Mouse (Mus musculus) ZHBTc4 (cell line): ENCODE data around the gene Eif2a.
A peak's percentile ranks its signal among the peaks of the same experiment; 100 is the strongest.
"Not testable (repeated sequence)": the region's sequence is repeated elsewhere in the genome, so short reads cannot be mapped to it uniquely, and the experiment has no call there.

ENCODE experiments used
- DNase-seq: peaks from one replicate; pipeline ENCODE4 v3.0.0-alpha.2; 2011; ENCODE audit warnings: low read depth, low spot score

The Eif2a gene

GRCm38 (mm10) chr3:58521361-58521760, 4.3 kb upstream of the Eif2a start:
- no peak for DNase-seq

GRCm38 (mm10) chr3:58523386-58523785, 2.2 kb upstream of the Eif2a start:
- DNase-seq: no peak

DNA sequence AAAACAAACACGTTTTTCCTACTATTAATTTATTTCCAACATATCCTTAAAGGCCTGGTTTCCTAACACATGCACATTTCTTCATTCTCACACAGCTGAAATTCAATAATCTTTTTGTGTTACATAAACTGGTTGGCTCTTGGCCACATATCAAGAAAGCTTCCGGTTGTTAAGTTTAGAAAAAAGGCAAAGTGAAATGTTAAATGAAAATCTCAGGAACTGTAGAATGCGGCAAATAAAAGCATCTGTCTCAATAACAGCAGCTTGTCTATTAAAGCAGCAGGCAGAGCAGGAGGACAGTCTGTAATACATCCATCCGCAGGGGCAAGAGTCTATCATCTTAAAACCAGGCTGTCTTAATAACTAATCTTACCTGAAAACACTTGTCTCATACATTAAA, 1.4 kb upstream of the Eif2a start:
- DNase-seq: no peak

DNA sequence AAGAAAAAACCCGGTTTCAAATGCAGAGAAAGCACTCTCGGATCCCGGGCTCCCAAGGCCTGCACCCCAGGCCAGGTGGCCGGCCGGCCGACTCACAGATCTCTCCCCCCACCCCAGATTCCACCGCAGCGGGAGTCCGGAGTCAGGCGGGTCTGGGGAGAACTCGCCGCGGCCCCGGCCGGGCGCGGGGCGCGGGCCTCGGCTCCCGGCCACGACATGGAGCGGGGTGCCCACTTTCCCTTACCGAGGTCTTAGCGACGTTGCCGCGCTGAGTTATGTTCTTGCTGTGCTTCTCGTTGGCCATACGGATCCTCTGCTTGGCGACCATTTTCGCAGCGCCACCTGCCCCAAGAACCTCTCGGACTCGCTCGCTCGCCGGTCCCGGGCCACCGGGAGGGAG, 455 bp upstream of the Eif2a start:
- peak; percentile 58 for DNase-seq

- peak; percentile 21 for DNase-seq
Observed at GRCm38 (mm10) chr3:58526408-58526737, 752 bp downstream of the Eif2a start.

DNA sequence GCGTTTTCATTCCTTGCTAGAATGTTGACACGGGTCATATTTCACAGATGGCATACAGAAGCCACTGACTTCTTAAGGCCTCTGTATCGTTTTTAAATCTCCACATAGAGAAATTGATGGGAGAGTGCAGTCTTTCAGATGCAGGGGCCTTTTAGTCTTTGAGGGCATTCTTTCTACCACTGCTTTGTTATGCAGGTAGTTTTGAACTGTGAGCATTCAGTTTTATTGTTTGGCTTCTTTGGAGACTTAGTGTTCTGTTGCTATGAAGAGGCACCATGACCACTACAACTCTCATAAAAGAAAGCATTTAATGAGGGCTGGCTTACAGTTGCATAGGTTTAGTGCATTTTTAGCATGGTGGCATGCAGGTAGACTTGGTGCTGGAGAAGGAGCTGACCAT, 11.0 kb downstream of the Eif2a start:
- DNase-seq: peak; percentile 47

GRCm38 (mm10) chr3:58552001-58552811, 26.6 kb downstream of the Eif2a start:
- no peak for DNase-seq

- DNase-seq: no peak
Observed at GRCm38 (mm10) chr3:58556649-58557048, 31.0 kb downstream of the Eif2a start.

DNA sequence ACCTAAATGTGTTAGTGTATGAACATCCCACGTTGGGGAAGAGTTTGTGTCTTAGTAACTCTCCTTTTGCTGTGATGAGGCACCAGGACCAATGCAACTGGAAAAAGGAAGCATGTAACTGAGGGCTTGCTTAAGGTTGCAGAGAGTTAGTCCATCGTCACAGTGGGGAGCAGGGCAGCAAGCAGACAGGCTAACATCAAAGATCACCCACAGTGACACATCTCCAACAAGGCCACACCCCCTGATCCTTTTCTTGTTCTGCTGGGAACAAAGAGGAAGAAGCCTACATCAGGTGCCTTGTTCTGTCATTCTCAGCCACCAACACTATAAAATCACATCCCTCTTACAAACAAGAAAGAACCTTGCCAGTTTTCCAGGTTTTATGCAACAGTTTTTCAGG, 34.3 kb downstream of the Eif2a start:
- no peak for DNase-seq

GRCm38 (mm10) chr3:58561437-58561836, 35.8 kb downstream of the Eif2a start:
- peak; percentile 79 for DNase-seq

DNA sequence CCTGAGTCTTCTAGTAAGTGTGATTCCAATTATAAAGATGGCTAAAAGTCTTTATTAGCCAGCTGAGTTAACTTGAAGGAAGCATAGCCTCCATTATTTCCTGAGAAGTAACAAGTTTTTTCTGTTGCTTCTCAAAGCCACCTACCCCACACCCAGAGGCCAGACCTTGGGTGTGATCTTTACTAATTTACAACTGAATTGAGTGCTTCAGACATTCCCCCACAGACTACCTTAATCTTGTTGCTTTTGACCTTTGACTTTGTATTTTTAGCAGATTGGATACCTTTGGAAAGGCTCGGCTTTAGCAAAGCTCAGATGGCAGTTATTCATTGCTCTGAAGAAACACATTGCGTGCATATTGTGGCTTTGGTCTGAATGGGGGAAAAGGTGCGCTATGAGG, 45.2 kb downstream of the Eif2a start:
- DNase-seq: peak; percentile 41

DNA sequence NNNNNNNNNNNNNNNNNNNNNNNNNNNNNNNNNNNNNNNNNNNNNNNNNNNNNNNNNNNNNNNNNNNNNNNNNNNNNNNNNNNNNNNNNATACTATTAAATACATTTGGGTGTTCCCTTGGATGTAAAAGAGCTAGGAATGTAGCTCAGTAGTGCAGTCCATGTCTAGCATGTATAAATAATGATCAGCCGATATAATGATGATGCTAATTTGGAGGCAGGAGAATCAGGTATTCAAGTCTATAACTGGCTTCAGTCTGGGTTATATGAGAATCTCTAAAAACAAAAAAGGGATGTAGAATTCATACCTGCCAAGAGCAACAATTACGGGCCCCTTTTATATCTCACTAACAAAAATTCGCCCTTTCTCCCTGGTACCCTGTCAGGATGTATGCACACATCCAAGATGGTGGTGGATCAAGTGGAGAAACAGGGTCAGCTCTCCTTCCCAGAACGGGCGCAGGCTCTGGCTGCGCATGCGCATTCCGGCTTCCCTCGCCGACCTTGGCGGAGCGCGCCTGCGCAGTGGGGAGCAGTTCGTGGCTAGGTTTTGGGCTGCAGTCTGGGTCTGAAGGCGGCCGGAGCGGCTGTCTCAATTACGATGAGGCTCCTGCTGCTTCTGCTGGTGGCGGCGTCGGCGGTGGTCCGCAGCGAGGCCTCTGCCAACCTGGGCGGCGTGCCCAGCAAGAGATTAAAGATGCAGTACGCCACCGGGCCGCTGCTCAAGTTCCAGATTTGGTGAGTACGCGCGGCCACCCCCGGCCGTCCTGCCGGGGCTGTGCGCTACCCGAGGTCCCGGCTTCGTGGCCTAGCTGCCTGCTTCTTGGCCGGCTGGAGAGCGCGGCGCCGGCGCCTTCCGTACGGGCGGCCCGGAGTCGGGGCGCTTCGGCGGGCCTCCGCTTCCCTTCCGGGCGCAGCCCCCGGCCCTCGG, 50.8 kb downstream of the Eif2a start, which contains the start of gene Selenot:
Gene Selenot, plus strand, starts transcription at position 500 of the 930 bp plus-strand sequence.
- peak; percentile 98 for DNase-seq

- peak; percentile 51 for DNase-seq
Observed at GRCm38 (mm10) chr3:58577067-58577503, 51.5 kb downstream of the Eif2a start.

DNA sequence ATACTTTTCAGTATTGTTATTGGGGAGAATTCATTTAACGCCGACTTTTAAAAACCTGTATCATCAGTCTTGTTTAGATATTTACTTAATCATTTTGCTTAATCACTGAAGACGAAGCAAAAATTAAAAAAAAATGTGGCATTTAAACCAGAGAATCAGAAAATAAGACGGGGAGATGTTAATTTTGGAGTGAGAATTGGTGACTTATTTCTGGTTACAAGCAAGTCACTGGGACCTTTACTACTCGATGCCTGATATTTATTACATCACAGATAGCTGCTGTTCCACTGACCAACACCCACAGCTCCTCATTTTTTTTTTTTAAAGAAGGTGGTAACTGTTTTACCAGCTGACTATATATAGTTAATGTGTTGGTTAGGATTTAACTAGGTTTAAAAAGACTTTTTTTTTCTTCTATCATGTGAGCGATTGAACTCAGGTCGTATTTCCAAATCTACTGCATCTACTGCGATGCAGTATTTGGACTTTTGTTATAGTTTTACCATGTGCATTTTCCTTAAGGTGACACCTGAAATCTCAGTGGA, 52.0 kb downstream of the Eif2a start:
- no peak for DNase-seq

GRCm38 (mm10) chr3:58581530-58581929, 55.9 kb downstream of the Eif2a start:
- no peak for DNase-seq

DNA sequence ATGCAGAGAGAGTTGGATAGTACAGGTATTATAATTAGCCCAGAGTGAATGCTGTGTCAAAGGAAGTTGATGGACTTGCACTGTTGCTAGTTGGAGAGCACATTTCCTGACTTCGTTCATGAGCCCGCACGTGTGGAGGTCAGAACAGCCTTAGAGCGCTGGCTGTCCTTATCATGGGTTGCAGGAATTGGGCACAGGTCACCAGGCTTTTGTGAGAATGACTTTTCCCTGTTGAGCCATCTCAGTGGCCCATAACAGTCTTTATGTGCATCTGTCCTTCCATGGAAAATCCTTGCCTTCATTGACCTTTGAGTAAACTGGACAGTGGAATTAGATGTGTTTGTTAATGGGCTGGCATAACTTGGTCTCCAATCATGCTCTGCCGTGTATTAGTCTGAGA, 56.7 kb downstream of the Eif2a start:
- DNase-seq: no peak

DNA sequence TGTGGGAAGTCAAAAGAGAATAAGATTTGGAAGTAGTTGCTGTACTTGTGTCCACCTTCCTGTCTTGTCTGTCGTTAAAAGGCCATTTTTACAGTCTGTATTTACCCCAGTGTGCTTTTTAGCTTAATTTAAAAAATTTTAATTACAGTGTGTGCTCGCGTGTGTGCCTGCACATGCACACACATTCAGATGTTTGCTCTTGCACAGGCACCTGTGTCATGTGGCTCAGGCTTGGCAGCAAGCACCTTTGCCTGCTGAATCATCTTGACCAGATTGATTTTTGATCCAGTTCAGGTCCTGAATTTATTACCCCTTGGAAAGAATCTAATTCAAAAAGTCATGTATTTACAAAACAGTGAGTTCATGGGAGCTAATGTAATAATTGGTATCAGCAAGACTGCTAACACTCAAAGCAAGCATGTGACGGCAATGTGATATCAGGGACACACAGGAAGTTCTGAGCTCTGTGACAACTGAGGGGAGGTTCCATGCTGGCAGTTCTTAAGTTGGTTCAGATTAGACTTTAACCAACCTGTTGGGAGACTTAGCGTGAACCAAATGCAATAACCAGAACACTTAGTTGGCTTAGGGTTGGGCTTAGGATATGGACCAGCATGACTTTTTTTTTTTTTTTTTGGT, 57.3 kb downstream of the Eif2a start:
- no peak for DNase-seq

GRCm38 (mm10) chr3:58590544-58590943, 64.9 kb downstream of the Eif2a start:
- not testable (repeated sequence) for DNase-seq

DNA sequence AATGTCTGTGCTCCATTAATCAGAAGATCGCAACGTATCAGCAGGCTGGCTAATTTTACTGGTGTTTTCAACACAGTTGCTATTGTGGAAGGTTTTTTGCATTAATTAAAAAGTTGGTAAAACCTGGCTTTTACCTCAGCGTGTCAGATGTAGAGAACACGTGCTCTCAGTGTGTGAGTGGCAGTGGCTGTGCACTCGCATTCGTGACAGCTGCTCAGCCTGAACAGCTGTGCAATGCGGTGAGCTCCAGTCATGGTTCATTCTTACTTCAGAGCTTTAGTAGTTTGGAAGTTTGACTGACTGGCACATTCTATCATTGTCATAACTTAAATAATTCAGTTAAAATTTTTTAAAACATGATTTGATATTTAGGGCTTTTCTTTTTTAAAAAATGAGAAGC, 67.0 kb downstream of the Eif2a start:
- not testable (repeated sequence) for DNase-seq

DNA sequence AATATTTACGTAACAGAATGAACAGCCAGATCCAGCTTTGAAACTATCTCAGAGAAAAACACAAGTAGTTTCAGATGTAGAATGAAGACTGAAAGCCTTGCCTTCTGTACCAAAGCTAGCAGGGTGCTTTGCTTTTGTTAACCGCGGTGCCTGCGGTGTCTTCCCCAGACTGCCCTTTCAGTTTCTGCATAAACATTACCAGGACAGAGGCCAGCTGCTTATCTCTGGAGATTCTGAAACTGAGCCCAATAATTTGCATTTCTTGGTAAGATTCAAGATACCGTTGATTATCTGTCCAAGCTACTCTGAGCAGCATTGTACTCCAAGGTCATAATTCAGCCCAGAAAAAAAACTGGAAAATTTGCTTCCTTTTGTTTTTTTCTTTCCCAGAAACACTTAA, 68.0 kb downstream of the Eif2a start:
- no peak for DNase-seq
